Mouse (Mus musculus) myocyte (in vitro differentiated cells): ENCODE results near the gene Pnkd. TPM values are rescaled to one million over a fixed set of nuclear protein-coding genes. Genes with fewer than 3 reads are reported as not detected.

Experiments
- H3K27me3 ChIP-seq: one replicate; pipeline ENCODE4 v1.6.1; 2011; ENCODE audit not compliant: control insufficient read depth, insufficient read depth, insufficient read length
- H3K36me3 ChIP-seq: one replicate; pipeline ENCODE4 v1.6.1; 2011; ENCODE audit not compliant: control insufficient read depth, insufficient read depth
- H3K4me2 ChIP-seq: one replicate; pipeline ENCODE4 v1.6.1; 2011; ENCODE audit warnings: low read depth, control low read depth
- H3K4me3 ChIP-seq: one replicate; pipeline ENCODE4 v1.5.1; 2011; ENCODE audit warnings: mild to moderate bottlenecking, control low read depth, moderate library complexity
- H3K79me2 ChIP-seq: one replicate; pipeline ENCODE4 v1.6.1; 2011; ENCODE audit not compliant: control insufficient read depth, insufficient read depth
- H3ac ChIP-seq: one replicate; pipeline ENCODE4 v1.6.1; 2011; ENCODE audit not compliant: control insufficient read depth, insufficient read length
- CEBPB ChIP-seq: IDR thresholded peaks from 2 replicates; pipeline ENCODE4 v1.6.1; 2011; ENCODE audit warnings: mild to moderate bottlenecking, moderate library complexity; ENCODE audit not compliant: poor library complexity, insufficient read depth, severe bottlenecking
- E2F4 ChIP-seq: IDR thresholded peaks from one replicate; pipeline ENCODE4 v1.6.1; 2011; ENCODE audit warnings: mild to moderate bottlenecking, control low read depth, moderate library complexity; ENCODE audit not compliant: insufficient read depth
- MAX ChIP-seq: IDR thresholded peaks from one replicate; pipeline ENCODE4 v1.6.1; 2011; ENCODE audit warnings: low read depth, mild to moderate bottlenecking, control low read depth
- MYOD1 ChIP-seq, 3 experiments: IDR thresholded peaks; one replicate each; pipeline ENCODE4 v1.6.1; 2011; ENCODE audit warnings: control low read depth in 2 of 3, low read depth in 2 of 3, mild to moderate bottlenecking in 2 of 3, moderate library complexity in 1 of 3; ENCODE audit not compliant: insufficient read length in 2 of 3, control insufficient read depth in 1 of 3
- MYOG ChIP-seq, 3 experiments: IDR thresholded peaks; one replicate each; pipeline ENCODE4 v1.6.1; 2011; ENCODE audit warnings: control low read depth in 2 of 3, low read depth in 2 of 3, mild to moderate bottlenecking in 2 of 3; ENCODE audit not compliant: insufficient read length in 2 of 3, control insufficient read depth in 1 of 3, insufficient read depth in 1 of 3
- POLR2A ChIP-seq: IDR thresholded peaks from one replicate; pipeline ENCODE4 v1.6.1; 2011; ENCODE audit warnings: low read depth, mild to moderate bottlenecking, control low read depth, moderate library complexity; ENCODE audit not compliant: insufficient read length
- POLR2AphosphoS2 ChIP-seq: IDR thresholded peaks from one replicate; pipeline ENCODE4 v1.6.1; 2011; ENCODE audit warnings: low read depth, control low read depth; ENCODE audit not compliant: insufficient read length
- REST ChIP-seq: IDR thresholded peaks from one replicate; pipeline ENCODE4 v1.6.1; 2011; ENCODE audit warnings: mild to moderate bottlenecking, control low read depth, moderate library complexity; ENCODE audit not compliant: insufficient read depth, insufficient read length
- SRF ChIP-seq: IDR thresholded peaks from one replicate; pipeline ENCODE4 v1.6.1; 2011; ENCODE audit warnings: low read depth; ENCODE audit not compliant: control insufficient read depth, insufficient read length
- TCF12 ChIP-seq: IDR thresholded peaks from one replicate; pipeline ENCODE4 v1.6.1; 2011; ENCODE audit warnings: mild to moderate bottlenecking, control low read depth; ENCODE audit not compliant: poor library complexity, insufficient read depth, severe bottlenecking
- TCF3 ChIP-seq: IDR thresholded peaks from one replicate; pipeline ENCODE4 v1.6.1; 2011; ENCODE audit warnings: low read depth, control low read depth; ENCODE audit not compliant: insufficient read length
- USF1 ChIP-seq: IDR thresholded peaks from one replicate; pipeline ENCODE4 v1.6.1; 2011; ENCODE audit warnings: low read depth, mild to moderate bottlenecking, control low read depth, moderate library complexity
- polyA plus RNA-seq: library from polyadenylated mRNA; unstranded; fragments of >200 nt; fragmentation: generic; extraction: Trizol; gene quantifications from one replicate; pipeline ENCODE4 v1.2.1, GENCODE M21; 2012; ENCODE audit warnings: missing spikeins

Gene Pnkd
- polyA plus RNA-seq, 1 experiment: 93.7 TPM

GRCm38 (mm10) chr1:74296477-74296876, 11.7 kb downstream of the Pnkd start:
- Histone ChIP-seq H3K79me2 (peaks cover 52% of the 10 kb centered on the region), H3K4me3 (no peak overlapping the region), H3K36me3 (peaks cover 19% of the 10 kb centered on the region), H3ac (no peak overlapping the region), H3K4me2 (peak overlapping the region; percentile 85), H3K27me3 (no peaks in the 10 kb centered on the region)
- TF ChIP-seq POLR2A (no peak), MYOD1 (IDR thresholded peaks at IDR 0.05; ENCODE audit: control insufficient read depth in 1 of 3, insufficient read length in 2 of 3, low read depth in 2 of 3) (no peak), TCF12 (no peak), USF1 (no peak), MYOG (IDR thresholded peaks at IDR 0.05; ENCODE audit: control insufficient read depth in 1 of 3, insufficient read depth in 1 of 3, insufficient read length in 2 of 3, low read depth in 2 of 3) (no peak), REST (no peak), TCF3 (no peak), CEBPB (no peak), POLR2AphosphoS2 (no peak), MAX (no peak), SRF (no peak), E2F4 (no peak)

GRCm38 (mm10) chr1:74297269-74297668, 12.5 kb downstream of the Pnkd start:
- TF ChIP-seq SRF: no peak
- TF ChIP-seq POLR2AphosphoS2: peak; percentile 54
- peak in 2 of 3 experiments; percentile 4 to 83 for TF ChIP-seq MYOG (IDR thresholded peaks at IDR 0.05; ENCODE audit: control insufficient read depth in 1 of 3, insufficient read depth in 1 of 3, insufficient read length in 2 of 3, low read depth in 2 of 3)
- no peak for TF ChIP-seq TCF3
- peak in 2 of 3 experiments; percentile 15 to 75 for TF ChIP-seq MYOD1 (IDR thresholded peaks at IDR 0.05; ENCODE audit: control insufficient read depth in 1 of 3, insufficient read length in 2 of 3, low read depth in 2 of 3)
- TF ChIP-seq POLR2A: peak; percentile 10
- Histone ChIP-seq H3K4me2 (peak overlapping the region; percentile 85), H3K79me2 (peaks cover 60% of the 10 kb centered on the region), H3K27me3 (no peaks in the 10 kb centered on the region), H3K4me3 (no peak overlapping the region), H3K36me3 (peaks cover 11% of the 10 kb centered on the region), H3ac (no peak overlapping the region)

DNA sequence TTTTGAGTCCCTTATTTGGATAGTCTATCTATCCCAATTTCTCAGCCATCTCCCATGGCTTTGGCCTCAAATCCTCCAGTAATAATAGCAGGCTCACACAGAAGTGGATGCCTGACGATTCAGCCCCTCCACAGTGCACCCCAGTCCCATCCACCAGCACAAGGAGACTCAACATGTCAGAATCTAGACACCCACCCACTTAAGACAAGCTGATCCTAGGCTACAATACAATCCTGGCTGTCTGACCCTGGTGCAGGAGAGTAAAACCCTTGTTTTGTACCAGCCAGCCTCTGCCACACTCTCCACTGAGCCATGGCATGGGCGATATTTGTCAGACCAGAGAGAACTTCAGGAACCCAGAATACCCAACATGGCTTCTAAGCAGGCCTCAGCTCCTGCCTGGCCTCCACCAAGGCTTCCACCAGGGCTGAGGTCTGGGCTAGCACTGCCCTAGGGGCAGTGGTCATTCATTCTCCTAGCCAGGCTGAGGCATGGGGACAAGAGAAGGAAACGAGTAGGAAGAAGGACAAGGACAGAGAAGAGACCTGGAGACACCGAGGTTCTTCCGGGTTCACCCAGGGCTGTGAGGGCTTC, 13.5 kb downstream of the Pnkd start:
- Histone ChIP-seq H3K36me3 (peaks cover 8% of the 10 kb centered on the region), H3K4me2 (peak overlapping the region; percentile 85), H3K4me3 (no peak overlapping the region), H3K27me3 (no peaks in the 10 kb centered on the region), H3K79me2 (peaks cover 65% of the 10 kb centered on the region), H3ac (no peak overlapping the region)
- TF ChIP-seq USF1: no peak
- no peak for TF ChIP-seq E2F4
- no peak for TF ChIP-seq MAX
- TF ChIP-seq SRF: no peak
- no peak for TF ChIP-seq POLR2AphosphoS2
- TF ChIP-seq MYOG (IDR thresholded peaks at IDR 0.05; ENCODE audit: control insufficient read depth in 1 of 3, insufficient read depth in 1 of 3, insufficient read length in 2 of 3, low read depth in 2 of 3): no peak

GRCm38 (mm10) chr1:74298996-74299395, 14.3 kb downstream of the Pnkd start:
- peak overlapping the region; percentile 85 for H3K4me2 ChIP-seq
- H3K27me3 ChIP-seq: no peaks in the 10 kb centered on the region
- H3K36me3 ChIP-seq: peaks cover under 1% of the 10 kb centered on the region
- H3ac ChIP-seq: no peak overlapping the region
- peak; percentile 47 for TF ChIP-seq POLR2A
- TF ChIP-seq POLR2AphosphoS2: peak; percentile 72
- TF ChIP-seq CEBPB: no peak
- peak overlapping the region; percentile 2 for H3K4me3 ChIP-seq
- H3K79me2 ChIP-seq: peaks cover 62% of the 10 kb centered on the region

DNA sequence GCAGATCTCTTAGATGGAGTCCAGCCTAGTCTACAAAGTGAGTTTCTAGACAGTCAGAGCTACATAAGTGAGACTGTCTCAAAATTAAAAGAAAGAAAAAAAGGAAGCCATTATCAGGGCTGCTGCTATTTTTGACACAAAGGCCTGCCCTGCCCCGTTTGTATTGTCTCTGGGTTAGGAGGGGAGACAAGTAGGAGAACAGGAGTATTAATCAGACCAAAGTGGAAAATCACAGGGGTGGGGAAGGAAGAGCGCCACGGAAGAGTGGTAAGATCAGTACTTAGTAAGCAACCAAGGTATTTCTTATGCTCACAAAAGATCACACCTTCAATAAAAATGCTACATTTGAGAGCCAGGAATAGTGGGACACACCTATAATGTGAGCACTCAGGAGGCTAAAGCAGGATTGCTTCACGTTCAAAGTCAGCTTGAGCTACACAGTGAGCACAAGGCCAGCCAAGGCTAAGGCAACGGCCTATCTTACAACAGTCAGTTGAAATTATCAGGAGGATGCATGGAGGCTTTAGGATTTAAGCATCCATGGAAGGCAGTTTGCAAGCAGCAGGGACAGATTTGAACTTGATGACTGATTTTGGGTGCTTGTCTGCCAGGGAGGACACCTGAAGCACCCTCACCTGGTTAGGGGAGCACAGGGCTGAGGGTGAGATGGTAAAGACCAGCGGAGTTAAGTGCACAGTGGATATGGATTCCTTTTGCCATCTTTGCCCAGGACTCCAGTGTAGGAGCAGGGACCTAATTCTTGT, 15.8 kb downstream of the Pnkd start:
- no peak for TF ChIP-seq REST
- TF ChIP-seq MYOD1 (IDR thresholded peaks at IDR 0.05; ENCODE audit: control insufficient read depth in 1 of 3, insufficient read length in 2 of 3, low read depth in 2 of 3): no peak
- TF ChIP-seq TCF3: no peak
- TF ChIP-seq USF1: no peak
- TF ChIP-seq E2F4: no peak
- TF ChIP-seq POLR2A: no peak
- no peak for TF ChIP-seq MYOG (IDR thresholded peaks at IDR 0.05; ENCODE audit: control insufficient read depth in 1 of 3, insufficient read depth in 1 of 3, insufficient read length in 2 of 3, low read depth in 2 of 3)
- TF ChIP-seq SRF: no peak
- no peak for TF ChIP-seq TCF12
- TF ChIP-seq CEBPB: no peak
- no peak for TF ChIP-seq MAX
- Histone ChIP-seq H3K4me3 (no peak overlapping the region), H3K36me3 (no peaks in the 10 kb centered on the region), H3ac (no peak overlapping the region), H3K27me3 (no peaks in the 10 kb centered on the region), H3K4me2 (peak overlapping the region; percentile 97), H3K79me2 (peaks cover 61% of the 10 kb centered on the region)
